Mouse (Mus musculus): Measurements from ENCODE around the gene Ogg1. TPM values are rescaled to one million over a fixed set of nuclear protein-coding genes. Genes with fewer than 3 reads are reported as not detected.
A peak's percentile ranks its signal among the peaks of the same experiment; 100 is the strongest.

Ogg1 gene
- polyA plus RNA-seq, 1 experiment from 2014 or later = 11.2 TPM

DNA sequence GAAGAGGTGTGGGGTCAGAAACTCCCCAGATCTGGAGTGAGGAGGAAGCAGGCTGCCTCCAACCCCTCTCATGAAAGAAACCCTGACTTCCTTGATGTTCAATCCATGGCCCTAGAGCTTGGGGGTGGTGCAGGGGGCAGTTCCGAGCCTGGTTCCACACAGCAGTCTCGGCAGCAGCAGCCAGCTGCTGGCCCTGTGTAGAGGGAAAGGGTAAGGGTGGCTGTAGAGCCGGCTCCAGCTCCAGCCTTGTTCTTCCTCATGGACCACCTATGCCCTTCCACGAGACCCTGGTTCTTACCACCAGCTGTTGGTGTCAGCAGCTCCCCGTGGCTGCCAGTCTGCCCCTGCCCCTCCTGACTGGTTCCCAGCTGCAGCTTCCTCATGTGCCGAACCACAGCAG, 7.4 kb downstream of the Ogg1 start:
- Histone ChIP-seq H3K4me2 (ENCODE audit: low read depth, low read length) (no peak overlapping the region), H3K4me3 (ENCODE audit: low read depth, low read length) (no peak overlapping the region), H3K27me3 (replicated peaks; ENCODE audit: control insufficient read depth, insufficient read depth, low read length) (no peaks in the 10 kb centered on the region), H3K9me3 (ENCODE audit: control insufficient read depth, low read length) (no peaks in the 10 kb centered on the region), H3K9ac (ENCODE audit: low read depth, low read length) (no peak overlapping the region), H3K36me3 (ENCODE audit: control insufficient read depth, insufficient read depth, low read length) (peaks cover 63% of the 10 kb centered on the region), H3K4me1 (ENCODE audit: control insufficient read depth, insufficient read depth, low read length) (no peaks in the 10 kb centered on the region), H3K27ac (replicated peaks; ENCODE audit: low read depth, low read length) (no peak overlapping the region)
- WGBS = 83% methylated on average over 5 of the region's 6 CpGs
- ATAC-seq (ENCODE audit: low read depth) (no peak), DNase-seq (ENCODE audit: low spot score) (no peak)

DNA sequence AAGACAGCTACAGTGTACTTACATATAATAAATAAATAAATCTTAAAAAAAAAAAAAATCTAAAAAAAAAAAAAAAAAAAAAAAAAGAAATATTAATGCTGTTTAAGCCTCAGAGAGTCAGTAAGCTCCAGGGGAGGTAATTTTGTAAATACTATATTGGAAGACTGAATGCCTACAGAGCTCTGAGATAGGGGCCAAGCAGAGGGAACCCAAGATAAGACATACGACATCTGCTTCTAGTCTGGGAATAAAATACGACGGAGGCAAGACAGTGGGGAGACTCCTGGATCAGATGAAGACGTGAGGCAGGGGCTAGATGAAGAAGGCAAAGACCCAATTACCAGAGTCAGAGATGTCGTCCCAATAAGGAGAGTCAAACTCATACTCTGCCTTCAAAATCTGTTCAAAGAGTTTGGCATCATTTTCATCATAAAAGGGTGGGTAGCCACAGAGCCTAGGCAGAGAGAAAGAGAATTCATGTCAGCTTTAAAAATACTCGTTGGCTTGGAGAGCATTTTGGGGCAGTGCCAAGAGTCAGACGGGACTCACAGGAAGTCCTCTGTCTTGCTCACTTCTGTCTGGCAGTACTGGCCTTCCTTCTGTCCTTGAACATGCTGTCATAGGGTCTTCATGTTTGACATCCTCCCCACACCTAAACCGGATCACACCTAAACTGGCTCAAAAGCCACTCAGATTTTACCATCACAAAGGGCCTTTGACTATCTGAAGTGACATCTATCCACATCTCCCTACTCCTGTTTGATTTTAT, 10.3 kb downstream of the Ogg1 start:
- H3K27ac ChIP-seq (replicated peaks; ENCODE audit: low read depth, low read length) = no peak overlapping the region
- no peak overlapping the region for H3K4me3 ChIP-seq (ENCODE audit: low read depth, low read length)
- peaks cover 84% of the 10 kb centered on the region for H3K36me3 ChIP-seq (ENCODE audit: control insufficient read depth, insufficient read depth, low read length)
- H3K9ac ChIP-seq (ENCODE audit: low read depth, low read length) = no peak overlapping the region
- H3K4me2 ChIP-seq (ENCODE audit: low read depth, low read length) = no peak overlapping the region
- no peaks in the 10 kb centered on the region for H3K27me3 ChIP-seq (replicated peaks; ENCODE audit: control insufficient read depth, insufficient read depth, low read length)
- whole genome bisulfite sequencing = 72% methylated on average over 8 of the region's 8 CpGs
- H3K9me3 ChIP-seq (ENCODE audit: control insufficient read depth, low read length) = no peaks in the 10 kb centered on the region
- ATAC-seq (ENCODE audit: low read depth) (no peak), DNase-seq (ENCODE audit: low spot score) (no peak)
- peaks cover 5% of the 10 kb centered on the region; the same call in 1 of the 2 replicates for H3K4me1 ChIP-seq (ENCODE audit: control insufficient read depth, insufficient read depth, low read length)

DNA sequence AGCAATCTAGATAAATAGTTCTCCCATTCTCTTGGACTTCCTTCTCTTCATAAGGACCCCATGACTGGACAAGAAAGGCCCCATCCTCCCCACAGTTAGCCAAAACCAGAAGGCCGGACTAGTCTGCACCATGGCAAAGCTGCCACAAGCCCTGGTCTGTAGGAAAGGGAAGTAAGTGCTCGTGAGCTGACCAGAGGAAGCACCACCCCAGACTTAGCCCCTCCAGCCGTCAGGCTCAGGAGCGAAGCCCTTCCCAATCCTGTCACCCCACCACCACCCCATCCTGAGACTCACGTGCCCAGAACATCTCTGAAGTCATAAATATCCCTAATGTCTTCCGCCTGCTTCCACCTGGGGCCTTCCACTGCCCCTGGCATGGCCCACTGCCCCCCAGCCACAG, 14.8 kb downstream of the Ogg1 start:
- 89% methylated on average over 6 of the region's 6 CpGs for WGBS
- Histone ChIP-seq H3K9ac (ENCODE audit: low read depth, low read length) (peak overlapping the region; percentile 15; the same call in 1 of the 2 replicates), H3K36me3 (ENCODE audit: control insufficient read depth, insufficient read depth, low read length) (peaks cover 43% of the 10 kb centered on the region), H3K27ac (replicated peaks; ENCODE audit: low read depth, low read length) (no peak overlapping the region), H3K27me3 (replicated peaks; ENCODE audit: control insufficient read depth, insufficient read depth, low read length) (no peaks in the 10 kb centered on the region), H3K4me2 (ENCODE audit: low read depth, low read length) (peak overlapping the region; percentile 3; the same call in 1 of the 2 replicates), H3K4me1 (ENCODE audit: control insufficient read depth, insufficient read depth, low read length) (peaks cover 19% of the 10 kb centered on the region), H3K9me3 (ENCODE audit: control insufficient read depth, low read length) (no peaks in the 10 kb centered on the region), H3K4me3 (ENCODE audit: low read depth, low read length) (no peak overlapping the region)
- DNase-seq (ENCODE audit: low spot score) = no peak
- no peak for ATAC-seq (ENCODE audit: low read depth)

DNA sequence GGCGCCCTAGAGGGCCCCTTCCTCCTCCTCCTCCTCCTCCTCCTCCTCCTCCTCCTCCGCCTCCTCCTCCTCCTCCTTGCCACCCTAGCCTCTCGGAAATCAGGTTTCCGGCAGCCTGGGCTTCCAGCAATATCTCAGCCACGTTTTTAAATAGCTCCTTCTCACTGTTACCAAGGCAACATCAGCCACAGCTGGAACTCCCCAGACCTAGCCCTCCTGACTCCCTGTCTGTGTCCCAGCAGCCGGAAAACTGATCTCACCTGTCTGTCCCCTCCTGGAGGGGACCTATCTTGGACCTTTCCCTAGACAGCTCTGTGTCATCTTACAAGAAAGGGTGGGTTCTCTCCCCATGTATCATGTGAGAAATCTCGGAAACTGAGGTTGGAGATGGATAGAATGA, 15.5 kb downstream of the Ogg1 start:
- WGBS = 26% methylated on average over 3 of the region's 7 CpGs
- DNase-seq (ENCODE audit: low spot score) = no peak
- Histone ChIP-seq H3K27ac (replicated peaks; ENCODE audit: low read depth, low read length) (no peak overlapping the region), H3K9ac (ENCODE audit: low read depth, low read length) (peak overlapping the region; percentile 86; the same call in 1 of the 2 replicates), H3K4me2 (ENCODE audit: low read depth, low read length) (peak overlapping the region; percentile 74), H3K36me3 (ENCODE audit: control insufficient read depth, insufficient read depth, low read length) (peaks cover 38% of the 10 kb centered on the region), H3K4me1 (ENCODE audit: control insufficient read depth, insufficient read depth, low read length) (peaks cover 19% of the 10 kb centered on the region), H3K27me3 (replicated peaks; ENCODE audit: control insufficient read depth, insufficient read depth, low read length) (no peaks in the 10 kb centered on the region), H3K4me3 (ENCODE audit: low read depth, low read length) (no peak overlapping the region), H3K9me3 (ENCODE audit: control insufficient read depth, low read length) (no peaks in the 10 kb centered on the region)
- no peak for ATAC-seq (ENCODE audit: low read depth)

DNA sequence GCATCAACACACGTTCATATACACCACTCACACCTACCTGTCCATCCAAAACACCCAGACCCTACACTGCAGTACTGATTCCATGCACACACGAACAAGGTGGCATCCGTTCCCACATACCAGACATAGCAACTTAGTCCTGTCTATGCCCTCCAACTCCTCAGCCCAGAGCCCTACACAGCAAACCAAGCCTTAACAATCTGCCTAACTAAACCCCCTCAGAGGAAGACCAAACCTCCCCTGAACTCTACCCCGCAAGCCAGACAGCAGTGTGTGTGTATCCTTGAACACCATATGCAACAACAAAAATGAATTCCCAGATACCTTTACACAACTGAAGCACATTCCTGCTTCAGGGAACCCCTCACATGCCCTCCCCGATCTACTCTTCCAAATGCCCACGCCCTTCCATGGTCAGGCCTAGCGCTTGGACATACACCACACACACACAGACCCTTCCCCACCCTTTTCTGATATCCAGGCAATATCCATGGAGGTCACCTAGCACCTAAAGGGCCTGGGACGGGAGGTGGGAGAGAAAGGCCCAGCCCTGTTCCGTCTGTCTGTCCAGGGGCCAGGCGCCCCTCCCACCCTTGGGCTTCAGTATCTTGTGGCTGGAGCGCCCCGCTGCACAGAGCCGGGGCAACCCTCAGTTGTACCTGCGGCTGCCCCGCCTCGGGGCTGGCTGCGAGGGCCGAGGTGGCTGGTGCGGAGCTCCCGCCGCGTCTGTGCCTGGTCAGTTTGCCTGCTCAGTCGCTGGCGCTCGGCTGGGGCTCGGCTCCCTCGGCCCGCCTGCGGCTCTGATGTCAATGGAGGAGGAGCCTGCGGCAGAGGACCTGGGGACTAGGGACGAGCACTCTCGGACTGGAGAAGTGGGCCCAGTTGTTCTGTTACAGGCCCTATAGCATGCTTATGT, 16.7 kb downstream of the Ogg1 start, which contains the start of gene Camk1:
TSS of gene Camk1 (minus strand) at position 808 of the 916 bp plus-strand sequence.
- 15% methylated on average over 29 of the region's 32 CpGs for WGBS
- H3K4me3 ChIP-seq (ENCODE audit: low read depth, low read length) = peak within 1 kb of the TSS; percentile 66
- peak within 1 kb of the TSS; percentile 74 for H3K4me2 ChIP-seq (ENCODE audit: low read depth, low read length)
- DNase-seq (ENCODE audit: low spot score) (peak; percentile 86), ATAC-seq (ENCODE audit: low read depth) (peak; percentile 89)
- peaks cover 27% of the 10 kb centered on the region for H3K36me3 ChIP-seq (ENCODE audit: control insufficient read depth, insufficient read depth, low read length)
- H3K4me1 ChIP-seq (ENCODE audit: control insufficient read depth, insufficient read depth, low read length) = peaks cover 19% of the 10 kb centered on the region
- H3K9me3 ChIP-seq (ENCODE audit: control insufficient read depth, low read length) = no peaks in the 10 kb centered on the region
- peak within 1 kb of the TSS; percentile 63 for H3K27ac ChIP-seq (replicated peaks; ENCODE audit: low read depth, low read length)
- no peaks in the 10 kb centered on the region for H3K27me3 ChIP-seq (replicated peaks; ENCODE audit: control insufficient read depth, insufficient read depth, low read length)
- H3K9ac ChIP-seq (ENCODE audit: low read depth, low read length) = peak within 1 kb of the TSS; percentile 86

DNA sequence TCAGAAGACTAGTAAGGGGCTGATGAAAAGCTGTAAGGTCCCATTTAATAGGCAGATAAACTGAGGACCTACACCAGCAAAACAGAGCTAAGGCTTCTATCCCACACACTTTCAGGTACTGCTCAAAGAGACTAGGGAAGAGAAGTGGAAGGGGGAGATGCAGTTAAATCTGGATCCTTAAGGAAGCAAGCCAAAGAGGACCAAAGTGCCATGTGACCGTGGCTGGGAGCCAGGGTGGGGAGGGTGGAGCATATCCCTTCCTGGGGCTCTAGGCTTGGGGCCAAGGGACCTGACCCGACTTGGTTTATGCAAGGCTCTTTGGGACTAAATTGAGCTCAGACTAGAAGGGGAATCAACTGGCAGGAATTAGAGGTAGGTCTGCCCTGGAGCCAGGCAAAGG, 17.5 kb downstream of the Ogg1 start:
- Histone ChIP-seq H3K27me3 (replicated peaks; ENCODE audit: control insufficient read depth, insufficient read depth, low read length) (no peaks in the 10 kb centered on the region), H3K4me1 (ENCODE audit: control insufficient read depth, insufficient read depth, low read length) (peaks cover 19% of the 10 kb centered on the region), H3K9ac (ENCODE audit: low read depth, low read length) (peak overlapping the region; percentile 86; the same call in 1 of the 2 replicates), H3K36me3 (ENCODE audit: control insufficient read depth, insufficient read depth, low read length) (peaks cover 19% of the 10 kb centered on the region), H3K4me2 (ENCODE audit: low read depth, low read length) (peak overlapping the region; percentile 74), H3K4me3 (ENCODE audit: low read depth, low read length) (peak overlapping the region; percentile 66), H3K9me3 (ENCODE audit: control insufficient read depth, low read length) (no peaks in the 10 kb centered on the region), H3K27ac (replicated peaks; ENCODE audit: low read depth, low read length) (no peak overlapping the region; the same call in 1 of the 2 replicates)
- ATAC-seq (ENCODE audit: low read depth) (no peak), DNase-seq (ENCODE audit: low spot score) (peak; percentile 17)
- WGBS = 48% methylated on average over 2 of the region's 2 CpGs

DNA sequence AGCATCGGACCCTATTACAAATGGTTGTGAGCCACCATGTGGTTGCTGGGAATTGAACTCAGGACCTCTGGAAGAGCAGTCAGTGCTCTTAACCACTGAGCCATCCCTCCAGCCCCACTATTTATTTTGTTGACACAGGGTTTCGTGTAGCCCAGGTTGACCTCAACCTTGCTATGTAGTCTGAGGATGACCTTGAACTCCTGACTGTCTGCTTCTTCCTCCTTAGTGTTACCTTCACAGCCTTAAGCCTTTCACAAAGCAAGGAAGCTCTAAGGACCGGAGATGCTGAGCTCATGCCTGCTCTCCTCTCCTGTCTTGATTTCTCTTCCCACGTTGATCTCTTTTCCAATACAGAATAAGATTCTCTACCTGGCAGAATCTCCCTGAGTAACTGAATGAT, 20.1 kb downstream of the Ogg1 start:
- H3K4me2 ChIP-seq (ENCODE audit: low read depth, low read length) = no peak overlapping the region
- H3K9ac ChIP-seq (ENCODE audit: low read depth, low read length) = no peak overlapping the region
- WGBS = 79% methylated on average over 4 of the region's 4 CpGs
- no peaks in the 10 kb centered on the region for H3K9me3 ChIP-seq (ENCODE audit: control insufficient read depth, low read length)
- ATAC-seq (ENCODE audit: low read depth) (no peak), DNase-seq (ENCODE audit: low spot score) (no peak)
- no peak overlapping the region for H3K4me3 ChIP-seq (ENCODE audit: low read depth, low read length)
- no peaks in the 10 kb centered on the region for H3K27me3 ChIP-seq (replicated peaks; ENCODE audit: control insufficient read depth, insufficient read depth, low read length)
- no peaks in the 10 kb centered on the region for H3K36me3 ChIP-seq (ENCODE audit: control insufficient read depth, insufficient read depth, low read length)
- no peak overlapping the region for H3K27ac ChIP-seq (replicated peaks; ENCODE audit: low read depth, low read length)
- peaks cover 16% of the 10 kb centered on the region for H3K4me1 ChIP-seq (ENCODE audit: control insufficient read depth, insufficient read depth, low read length)

DNA sequence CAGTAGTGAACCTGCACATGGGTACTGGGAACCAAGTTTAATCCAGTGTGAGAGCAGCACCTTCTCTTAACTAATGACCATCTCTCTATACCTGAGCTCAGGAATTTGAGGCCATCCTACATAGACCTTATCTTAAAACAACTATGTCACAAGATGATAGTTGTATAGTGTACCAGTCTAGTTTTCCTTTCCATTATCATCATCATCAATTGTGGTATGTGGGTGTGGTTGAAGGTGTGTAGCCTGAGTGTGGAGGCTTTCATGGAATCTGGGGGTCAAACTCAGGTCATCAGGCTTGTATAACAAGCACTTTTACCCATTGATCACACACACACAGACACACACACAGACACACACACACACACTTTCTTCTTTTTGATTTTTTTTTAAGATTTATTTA, 23.8 kb downstream of the Ogg1 start:
- no peak for ATAC-seq (ENCODE audit: low read depth)
- Histone ChIP-seq H3K4me2 (ENCODE audit: low read depth, low read length) (no peak overlapping the region), H3K4me3 (ENCODE audit: low read depth, low read length) (no peak overlapping the region), H3K36me3 (ENCODE audit: control insufficient read depth, insufficient read depth, low read length) (no peaks in the 10 kb centered on the region), H3K27me3 (replicated peaks; ENCODE audit: control insufficient read depth, insufficient read depth, low read length) (no peaks in the 10 kb centered on the region), H3K9me3 (ENCODE audit: control insufficient read depth, low read length) (no peaks in the 10 kb centered on the region), H3K4me1 (ENCODE audit: control insufficient read depth, insufficient read depth, low read length) (no peaks in the 10 kb centered on the region), H3K9ac (ENCODE audit: low read depth, low read length) (no peak overlapping the region), H3K27ac (replicated peaks; ENCODE audit: low read depth, low read length) (no peak overlapping the region)
- no peak for DNase-seq (ENCODE audit: low spot score)
